Mouse (Mus musculus) bone marrow macrophage, adult 2 months (primary cell): ENCODE results near the gene Cpm. TPM values are rescaled to one million over a fixed set of nuclear protein-coding genes. Genes with fewer than 3 reads are reported as not detected.

ENCODE experiments used
- H3K27ac ChIP-seq: 2 replicates; pipeline ENCODE4 v1.5.1; 2012; ENCODE audit warnings: low read depth, low read length; ENCODE audit not compliant: insufficient read depth
- H3K4me1 ChIP-seq: 2 replicates; pipeline ENCODE4 v1.6.1; 2012; ENCODE audit warnings: low read length; ENCODE audit not compliant: control insufficient read depth, insufficient read depth
- H3K4me3 ChIP-seq: 2 replicates; pipeline ENCODE4 v1.5.1; 2012; ENCODE audit warnings: mild to moderate bottlenecking, low read length, moderate library complexity; ENCODE audit not compliant: insufficient read depth
- CTCF ChIP-seq: IDR thresholded peaks from 2 replicates; pipeline ENCODE4 v1.5.1; 2012; ENCODE audit warnings: low read depth, mild to moderate bottlenecking, low read length, moderate library complexity
- POLR2A ChIP-seq: IDR thresholded peaks from 2 replicates; pipeline ENCODE4 v1.6.1; 2012; ENCODE audit warnings: mild to moderate bottlenecking, low read depth, low read length, borderline replicate concordance
- polyA plus RNA-seq: library from polyadenylated mRNA; stranded (reverse); fragments of >200 nt; gene quantifications from 2 replicates; pipeline ENCODE4 v1.2.4, GENCODE M21; 2012; ENCODE audit not compliant: missing spikeins, insufficient read depth, insufficient read length

Cpm gene
- polyA plus RNA-seq, 1 experiment: not detected

DNA sequence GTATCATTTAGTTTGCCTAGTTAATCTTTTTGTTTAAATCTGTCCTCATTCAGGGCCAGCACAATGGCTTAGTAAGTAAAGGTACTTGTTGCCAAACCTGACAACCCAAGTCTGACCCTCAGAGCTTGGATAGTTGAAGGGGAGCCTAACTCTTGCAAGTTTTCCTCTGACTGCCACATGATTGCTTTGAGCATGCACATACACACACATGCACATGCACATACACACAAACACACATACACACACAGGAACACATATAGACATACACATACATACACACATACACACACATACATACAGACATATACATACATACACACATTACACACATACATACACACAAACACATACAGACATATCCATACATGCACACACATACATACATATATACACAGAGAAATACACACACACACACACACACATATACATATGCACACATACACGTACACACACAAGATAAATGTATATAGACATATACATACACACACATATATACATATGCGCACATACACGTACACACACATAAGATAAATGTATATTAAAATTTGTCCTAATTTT is 95.6 kb downstream of the Cpm start:
- Histone ChIP-seq H3K4me3 (no peak overlapping the region), H3K27ac (peak overlapping the region; percentile 7; the same call in 1 of the 2 replicates), H3K4me1 (peaks cover 24% of the 10 kb centered on the region)
- TF ChIP-seq POLR2A (no peak), CTCF (no peak)

DNA sequence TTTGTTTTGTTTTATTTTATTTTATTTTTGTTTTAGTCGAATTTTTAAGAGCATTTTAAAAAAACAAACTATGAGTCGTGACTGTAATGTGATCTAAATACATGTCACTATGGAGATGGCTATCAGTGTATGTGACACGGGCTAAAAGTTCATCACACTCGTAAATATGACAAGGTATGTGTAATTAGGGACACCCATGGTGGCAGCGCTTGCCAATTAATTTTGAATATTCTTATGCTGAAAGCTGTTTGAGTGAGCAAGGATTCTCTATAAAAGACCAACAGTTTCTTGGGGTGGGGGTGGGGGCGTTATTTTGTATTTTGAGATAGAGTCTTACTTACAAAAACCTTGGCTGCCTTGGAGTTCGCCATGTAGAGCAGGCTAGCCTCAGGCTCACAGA is 96.4 kb downstream of the Cpm start:
- Histone ChIP-seq H3K4me1 (peaks cover 20% of the 10 kb centered on the region), H3K27ac (no peak overlapping the region), H3K4me3 (no peak overlapping the region)
- TF ChIP-seq POLR2A: no peak
- no peak for TF ChIP-seq CTCF

DNA sequence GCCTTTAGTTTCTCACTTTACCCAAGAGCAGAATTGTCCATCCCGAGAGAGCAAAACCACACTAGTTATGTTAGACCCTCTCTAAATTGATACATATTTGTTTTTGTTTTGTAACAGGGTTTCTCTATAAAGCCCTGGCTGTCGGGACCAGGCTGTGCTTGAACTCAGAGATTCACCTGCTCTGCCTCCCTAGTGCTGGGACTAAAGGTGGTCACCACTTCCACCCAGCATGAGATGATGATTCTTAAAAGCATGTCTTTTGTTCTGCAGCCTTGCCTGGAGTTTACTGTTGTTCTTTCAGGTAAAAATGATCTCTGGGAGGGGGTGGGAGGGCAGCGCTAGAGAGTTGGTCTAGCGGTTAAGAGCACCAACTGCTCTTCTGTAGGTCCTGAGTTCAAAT is 97.0 kb downstream of the Cpm start:
- TF ChIP-seq POLR2A (no peak), CTCF (no peak; the same call in 1 of the 2 replicates)
- H3K27ac ChIP-seq: no peak overlapping the region

DNA sequence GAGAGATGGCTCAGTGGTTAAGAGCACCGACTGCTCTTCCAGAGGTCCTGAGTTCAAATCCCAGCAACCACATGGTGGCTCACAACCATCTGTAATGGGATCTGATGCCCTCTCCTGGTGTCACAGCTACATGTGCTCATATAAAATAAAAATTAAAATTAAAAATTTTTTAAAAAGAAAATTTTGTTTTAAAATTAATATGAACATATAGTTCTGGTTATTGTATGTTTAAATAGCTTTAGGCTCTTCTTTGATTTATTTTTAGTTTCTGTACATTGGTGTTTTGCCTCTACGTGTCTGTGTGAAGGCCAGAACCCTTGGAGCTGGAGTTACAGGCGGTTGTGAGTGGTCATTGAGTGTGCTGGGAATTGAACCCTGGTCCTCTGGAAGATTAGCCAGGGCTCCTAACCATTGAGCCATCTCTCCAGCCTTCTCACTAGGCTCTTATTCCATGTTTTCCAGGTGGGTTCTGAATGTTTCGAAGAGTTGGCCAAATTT is 97.6 kb downstream of the Cpm start:
- TF ChIP-seq POLR2A: no peak
- TF ChIP-seq CTCF: peak; percentile 2; the same call in 1 of the 2 replicates
- Histone ChIP-seq H3K4me3 (no peak overlapping the region), H3K4me1 (peaks cover 14% of the 10 kb centered on the region)

More for the DNA sequence above, 97.0 kb downstream of the Cpm start:
- no peak overlapping the region for H3K4me3 ChIP-seq
- H3K4me1 ChIP-seq: peaks cover 14% of the 10 kb centered on the region

DNA sequence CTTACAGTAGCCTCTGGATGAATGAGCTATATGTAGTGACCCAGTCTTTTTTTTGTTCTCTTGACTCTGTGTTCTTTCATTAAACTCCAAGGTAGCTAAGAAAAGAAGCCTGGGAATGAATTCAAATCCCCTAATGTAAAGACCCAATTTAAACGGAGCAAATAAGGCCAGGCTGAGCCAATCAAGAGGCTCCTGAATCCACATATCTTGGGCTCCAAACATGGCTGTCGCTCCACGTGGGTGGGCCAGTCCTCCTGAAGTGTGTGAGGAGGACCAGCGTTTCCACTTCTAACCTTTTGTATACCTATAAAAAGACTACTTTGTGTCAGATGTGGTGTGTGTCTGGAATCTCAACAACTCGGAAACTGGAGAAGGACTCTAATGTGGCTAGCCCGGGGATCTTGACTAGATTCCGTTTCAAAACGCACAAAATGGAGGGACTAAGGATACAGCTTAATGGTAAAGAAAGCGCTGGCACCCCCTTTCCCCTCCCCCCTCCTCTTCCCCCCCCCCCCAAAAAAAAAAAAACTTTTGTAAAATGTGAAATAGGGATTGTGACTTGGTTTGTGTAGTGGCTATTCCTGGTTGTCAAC is 98.3 kb downstream of the Cpm start:
- Histone ChIP-seq H3K4me3 (no peak overlapping the region), H3K4me1 (peaks cover 10% of the 10 kb centered on the region), H3K27ac (no peak overlapping the region)
- TF ChIP-seq CTCF: no peak
- TF ChIP-seq POLR2A: no peak

More for the DNA sequence above, 97.6 kb downstream of the Cpm start:
- no peak overlapping the region for H3K27ac ChIP-seq

DNA sequence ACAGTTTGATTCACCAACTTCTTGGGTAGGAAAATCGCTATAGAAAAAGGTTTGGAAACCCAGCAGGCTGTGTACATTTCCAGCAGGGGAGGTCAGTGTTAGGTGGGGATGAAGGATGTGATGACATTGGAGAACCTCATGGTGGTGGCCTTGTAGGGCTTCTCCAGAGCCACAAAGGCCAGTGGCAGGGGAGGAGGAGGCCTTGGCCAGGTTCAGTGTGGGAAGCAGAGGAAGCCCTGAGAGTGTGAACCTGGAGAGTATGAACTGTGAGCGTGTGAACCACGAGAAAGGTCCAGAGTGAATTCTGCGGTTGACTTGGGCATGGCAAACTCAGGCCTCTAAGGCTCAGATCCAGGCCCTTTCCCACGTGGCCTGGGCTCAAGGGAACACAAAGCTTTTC is 99.3 kb downstream of the Cpm start:
- TF ChIP-seq CTCF: no peak
- TF ChIP-seq POLR2A: no peak
- Histone ChIP-seq H3K4me1 (peaks cover 10% of the 10 kb centered on the region), H3K4me3 (no peak overlapping the region), H3K27ac (no peak overlapping the region)

DNA sequence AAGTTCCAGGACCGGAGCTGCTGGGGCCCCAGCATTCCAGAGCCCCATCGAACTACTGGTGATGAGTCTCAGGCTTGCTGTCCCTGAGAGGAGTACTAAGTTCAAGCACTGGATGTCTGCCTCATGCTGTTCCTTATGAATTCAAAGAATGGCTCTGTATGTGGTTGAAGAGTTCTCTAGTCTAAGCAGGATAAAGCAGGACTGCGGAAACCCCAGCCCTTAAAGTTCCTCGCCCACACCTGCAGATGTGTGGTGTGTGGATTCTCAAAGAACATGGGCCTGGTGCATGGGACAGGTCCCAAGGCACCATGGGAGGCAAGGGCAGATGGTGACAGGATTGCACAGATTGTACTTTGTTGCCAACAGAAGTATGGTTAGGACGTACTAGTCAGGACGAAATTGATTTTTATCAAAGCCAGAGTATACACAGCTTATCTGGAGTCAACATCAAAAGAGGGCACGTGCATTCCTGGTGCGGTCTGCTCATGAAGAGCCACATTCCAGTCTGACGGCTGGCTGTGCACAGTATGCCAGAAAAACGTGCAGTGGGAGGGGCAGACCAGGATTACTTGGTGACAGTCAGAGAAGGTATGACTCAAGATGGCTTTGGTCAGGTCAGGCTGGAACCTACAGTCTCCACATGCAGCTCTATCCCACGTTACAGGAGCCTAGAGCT is 100.0 kb downstream of the Cpm start:
- H3K4me1 ChIP-seq: peaks cover 7% of the 10 kb centered on the region
- H3K4me3 ChIP-seq: no peak overlapping the region
- TF ChIP-seq CTCF: no peak
- TF ChIP-seq POLR2A: no peak
- no peak overlapping the region for H3K27ac ChIP-seq

DNA sequence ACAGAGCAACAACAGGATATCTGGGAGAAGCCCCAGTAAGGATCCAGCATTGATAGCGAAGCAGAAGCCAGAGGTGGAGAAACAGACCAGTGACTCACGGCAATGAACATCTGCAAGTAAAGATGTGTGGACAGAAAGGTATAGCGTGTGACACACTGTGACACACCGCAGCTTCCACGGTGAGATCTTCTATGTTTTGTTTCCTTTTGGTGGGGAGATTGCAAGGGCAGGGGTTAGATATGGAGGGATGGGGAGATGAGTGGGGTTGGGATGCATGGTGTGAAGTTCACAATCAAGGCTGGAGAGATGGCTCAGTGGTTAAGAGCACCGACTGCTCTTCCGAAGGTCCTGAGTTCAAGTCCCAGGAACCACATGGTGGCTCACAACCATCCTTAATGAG is 100.8 kb downstream of the Cpm start:
- TF ChIP-seq CTCF: no peak
- no peak for TF ChIP-seq POLR2A
- Histone ChIP-seq H3K4me3 (no peak overlapping the region), H3K4me1 (0 out of 2 replicates have a peak, but pooled peaks cover 2% of the 10 kb centered on the region), H3K27ac (no peak overlapping the region)

DNA sequence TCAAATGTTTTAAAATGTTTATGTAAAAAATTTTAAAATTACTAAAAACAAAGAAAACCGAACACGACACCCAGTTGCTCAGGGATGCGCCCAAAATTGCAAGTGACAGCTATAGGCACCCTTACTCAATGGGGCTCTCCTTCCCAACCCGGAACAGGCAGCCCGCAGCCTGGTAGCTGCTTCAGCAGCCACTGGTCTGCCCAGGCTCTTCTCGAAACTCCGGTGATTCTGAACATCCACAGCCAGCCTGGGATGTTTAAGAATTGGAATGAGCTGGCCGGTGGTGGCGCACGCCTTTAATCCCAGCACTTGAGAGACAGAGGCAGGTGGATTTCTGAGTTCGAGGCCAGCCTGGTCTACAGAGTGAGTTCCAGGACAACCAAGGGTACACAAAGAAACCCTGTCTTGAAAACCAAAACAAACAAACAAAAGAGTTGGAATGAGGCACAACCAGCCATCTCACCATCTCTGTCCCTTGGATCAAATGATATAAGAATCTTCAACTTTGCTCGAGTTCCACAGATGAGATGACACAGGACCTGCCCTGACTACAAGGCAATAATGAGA is 101.4 kb downstream of the Cpm start:
- H3K27ac ChIP-seq: no peak overlapping the region
- 0 out of 2 replicates have a peak, but pooled peaks cover 2% of the 10 kb centered on the region for H3K4me1 ChIP-seq
- TF ChIP-seq CTCF: no peak
- no peak overlapping the region for H3K4me3 ChIP-seq
